Mouse (Mus musculus) cerebellum, adult 9-10 months (tissue): ENCODE measurements around the gene 1190002N15Rik.
A peak's percentile ranks its signal among the peaks of the same experiment; 100 is the strongest.

Experiments
- DNase-seq: peaks from one replicate; pipeline ENCODE4 v3.0.0; 2022

The 1190002N15Rik gene

DNA sequence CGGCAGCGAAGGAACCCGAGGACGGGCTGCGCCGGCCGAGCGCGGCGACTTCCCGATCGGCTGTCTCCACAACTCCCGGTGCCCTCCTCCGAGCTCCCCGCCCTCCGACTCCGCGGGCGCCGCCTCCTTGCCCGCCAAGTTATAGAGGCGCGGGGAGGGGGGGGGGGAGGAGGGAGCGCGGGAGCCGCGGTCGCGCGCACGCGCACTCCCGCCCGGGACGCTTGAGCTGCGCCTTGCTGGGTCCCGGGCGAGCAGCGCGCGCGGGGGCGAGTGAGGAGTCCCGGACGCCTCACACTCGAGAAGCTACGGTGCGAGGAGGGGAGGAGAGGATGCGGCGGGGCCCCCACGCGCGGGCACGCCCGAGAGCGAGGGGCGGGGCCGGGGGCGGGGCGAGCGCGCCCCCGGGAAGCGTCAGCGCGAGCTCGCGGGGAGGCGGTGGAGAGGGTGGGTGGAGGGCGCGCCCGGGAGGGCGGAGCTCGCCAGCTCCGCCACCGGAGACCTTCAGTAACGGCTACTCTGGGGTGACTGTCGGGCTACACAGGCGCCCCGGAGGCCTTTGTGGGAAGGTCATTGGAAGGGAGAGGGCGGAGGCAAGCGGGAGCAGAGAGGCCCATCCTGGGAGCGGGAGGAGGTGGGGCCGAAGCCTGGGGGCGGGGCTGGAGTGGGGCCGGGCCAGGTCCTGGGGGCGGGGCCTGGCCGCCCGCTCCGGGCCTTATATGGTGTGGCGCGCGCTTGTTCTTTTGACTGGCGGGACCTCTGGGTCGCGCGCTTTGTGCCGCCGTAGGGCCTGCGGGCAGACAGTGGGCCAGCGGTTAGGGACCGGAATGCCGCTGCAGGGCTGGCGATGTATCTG lies at the start of gene 1190002N15Rik:
Gene 1190002N15Rik, minus strand, starts transcription at position 112 of the 853 bp plus-strand sequence.
- DNase-seq: peak; percentile 95

GRCm38 (mm10) chr9:94582309-94582708 lies 44.4 kb upstream of the 1190002N15Rik start:
- DNase-seq: peak; percentile 96

GRCm38 (mm10) chr9:94581661-94582060 lies 43.8 kb upstream of the 1190002N15Rik start:
- peak; percentile 57 for DNase-seq

- no peak for DNase-seq
Measured at GRCm38 (mm10) chr9:94580071-94580737, 42.3 kb upstream of the 1190002N15Rik start.

DNA sequence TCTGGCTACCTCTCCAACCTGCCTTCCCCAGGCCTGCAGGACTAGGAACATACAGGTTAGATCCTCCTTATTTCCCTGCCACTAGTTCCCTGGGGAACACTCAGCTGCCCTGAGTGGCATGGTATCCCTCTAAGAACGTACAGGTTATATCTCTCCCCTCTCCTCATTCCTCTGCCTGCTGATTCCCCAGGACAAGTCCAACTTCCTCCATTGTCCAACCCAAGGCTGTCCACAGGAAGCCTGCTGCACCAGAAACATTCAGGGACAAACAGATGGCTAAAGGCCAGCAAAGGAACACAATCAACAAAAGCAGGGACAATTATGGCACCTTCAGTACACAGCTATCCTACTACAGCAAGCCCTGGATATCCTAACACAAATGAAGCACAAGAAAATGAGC lies 33.9 kb upstream of the 1190002N15Rik start:
- DNase-seq: no peak

GRCm38 (mm10) chr9:94568386-94568785 lies 30.5 kb upstream of the 1190002N15Rik start:
- DNase-seq: no peak

- no peak for DNase-seq
Measured at GRCm38 (mm10) chr9:94567722-94568314, 29.9 kb upstream of the 1190002N15Rik start.

- DNase-seq: no peak
Measured at GRCm38 (mm10) chr9:94556776-94557514, 19.1 kb upstream of the 1190002N15Rik start.

GRCm38 (mm10) chr9:94556249-94556648 lies 18.4 kb upstream of the 1190002N15Rik start:
- DNase-seq: no peak

DNA sequence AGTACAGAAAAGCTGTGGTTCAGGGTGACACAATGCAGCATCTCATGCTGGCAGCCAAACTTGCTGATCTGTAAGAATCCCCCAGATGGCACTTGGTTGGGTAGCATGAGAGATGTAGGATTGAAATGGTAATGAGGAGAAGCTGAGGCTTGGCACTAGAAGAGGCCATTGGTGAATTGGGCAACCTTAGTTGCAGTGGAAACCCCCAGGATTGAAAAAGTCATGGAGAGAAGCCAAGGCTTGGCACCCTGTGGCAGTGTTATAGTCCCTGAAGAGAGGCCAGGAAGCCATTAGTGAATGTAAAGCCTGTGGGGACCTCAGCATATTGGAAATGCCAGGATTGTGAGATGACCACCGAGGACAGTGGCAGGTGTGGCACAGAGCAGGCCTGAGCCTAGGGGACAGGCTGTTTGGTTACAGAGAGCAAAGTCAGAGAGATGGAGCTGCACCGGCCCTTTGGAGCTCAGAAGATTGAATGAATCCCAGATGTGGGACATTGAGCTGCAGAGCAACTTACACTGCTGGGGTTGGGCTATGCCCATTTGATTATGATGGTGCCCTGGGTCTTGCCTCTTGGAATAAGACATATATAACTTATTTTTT lies 12.7 kb upstream of the 1190002N15Rik start:
- no peak for DNase-seq

DNA sequence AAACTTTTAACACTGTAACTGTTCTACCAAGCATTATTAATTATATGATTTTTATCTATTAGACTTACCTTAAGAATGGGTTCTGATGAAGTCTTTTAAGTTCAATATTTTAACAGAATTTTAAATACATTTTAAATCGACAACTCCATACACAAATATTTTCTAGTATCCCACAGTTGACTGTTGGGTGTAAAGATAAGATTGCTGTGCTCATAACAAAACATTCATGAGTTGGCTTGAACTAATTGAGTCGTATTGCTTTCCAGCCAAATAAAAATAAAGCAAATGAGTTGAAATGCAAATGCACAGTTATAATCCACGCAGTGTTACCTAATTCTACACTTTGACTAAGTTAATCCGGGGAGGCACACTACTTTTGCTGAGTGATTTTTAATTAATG lies 6.0 kb upstream of the 1190002N15Rik start:
- DNase-seq: no peak

- peak; percentile 45 for DNase-seq
Measured at GRCm38 (mm10) chr9:94540343-94541095, 2.6 kb upstream of the 1190002N15Rik start.

GRCm38 (mm10) chr9:94539346-94539865 lies 1.5 kb upstream of the 1190002N15Rik start:
- peak; percentile 53 for DNase-seq

DNA sequence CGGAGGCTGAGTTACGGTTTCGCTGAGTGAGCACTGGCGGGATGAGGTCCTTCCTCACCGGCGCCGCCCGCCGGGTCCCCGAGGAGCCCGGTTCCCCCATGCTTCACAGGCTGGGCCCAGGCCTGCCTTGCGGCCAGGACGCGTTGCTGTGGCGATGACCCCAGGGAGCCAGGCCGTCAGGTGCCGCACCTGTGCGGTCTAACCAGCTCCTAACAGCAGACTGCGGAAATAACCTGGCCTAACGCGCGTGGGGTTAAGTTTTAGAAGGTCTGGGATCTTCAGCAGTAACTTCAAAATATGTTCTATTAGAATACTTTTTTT lies 902 bp upstream of the 1190002N15Rik start:
- no peak for DNase-seq

GRCm38 (mm10) chr9:94537051-94537917 lies 597 bp downstream of the 1190002N15Rik start:
- peak; percentile 78 for DNase-seq

DNA sequence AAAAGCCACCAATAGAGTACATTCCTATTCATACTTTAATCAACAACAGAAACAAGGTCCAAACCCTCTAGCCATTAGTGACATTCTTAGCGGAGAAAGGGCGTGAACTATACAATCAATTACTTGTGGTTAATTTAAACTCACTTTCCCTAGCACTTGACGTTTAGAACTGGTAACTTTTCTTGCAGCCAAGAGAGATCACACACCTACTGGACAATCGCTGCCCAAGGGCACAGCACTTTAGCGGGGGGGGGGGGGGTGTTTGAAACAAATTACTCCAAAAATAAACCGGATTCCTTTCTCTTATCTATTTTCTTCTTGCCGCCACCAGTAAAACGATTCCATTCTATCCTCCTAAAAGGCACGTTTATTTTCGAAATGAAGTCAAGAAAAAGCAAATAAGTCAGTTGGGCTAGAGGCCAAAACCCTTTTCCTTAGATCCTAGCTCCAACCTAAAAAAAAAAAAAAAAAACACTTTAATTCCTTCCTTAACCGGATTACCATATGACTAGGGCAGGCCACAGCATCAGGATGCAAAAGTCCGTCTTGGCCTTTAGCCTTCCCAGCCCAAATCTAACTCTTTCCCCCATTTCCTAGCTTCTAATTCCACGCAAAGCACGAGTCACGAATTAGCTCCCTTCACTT lies 1.5 kb downstream of the 1190002N15Rik start:
- DNase-seq: peak; percentile 59

DNA sequence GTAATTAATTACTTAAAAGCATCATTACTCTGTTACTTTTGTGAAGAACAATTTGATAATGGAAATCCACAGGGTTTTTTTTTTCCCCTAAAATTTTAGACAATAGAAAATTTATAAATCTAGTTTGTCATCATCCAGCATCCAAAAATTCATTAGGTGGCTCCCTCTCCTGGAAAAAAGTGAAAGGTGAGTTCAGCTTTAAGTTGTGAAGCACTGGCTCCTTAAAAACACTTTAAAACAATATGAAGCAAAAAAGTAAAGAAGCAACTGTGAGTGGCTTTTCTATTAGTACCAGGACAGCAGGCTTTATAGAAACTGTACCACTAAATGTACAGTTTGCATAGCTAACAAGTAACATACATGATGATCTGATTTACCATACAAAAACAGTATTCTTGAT lies 3.1 kb downstream of the 1190002N15Rik start:
- peak; percentile 77 for DNase-seq

GRCm38 (mm10) chr9:94534226-94534625 lies 3.7 kb downstream of the 1190002N15Rik start:
- peak; percentile 52 for DNase-seq

DNA sequence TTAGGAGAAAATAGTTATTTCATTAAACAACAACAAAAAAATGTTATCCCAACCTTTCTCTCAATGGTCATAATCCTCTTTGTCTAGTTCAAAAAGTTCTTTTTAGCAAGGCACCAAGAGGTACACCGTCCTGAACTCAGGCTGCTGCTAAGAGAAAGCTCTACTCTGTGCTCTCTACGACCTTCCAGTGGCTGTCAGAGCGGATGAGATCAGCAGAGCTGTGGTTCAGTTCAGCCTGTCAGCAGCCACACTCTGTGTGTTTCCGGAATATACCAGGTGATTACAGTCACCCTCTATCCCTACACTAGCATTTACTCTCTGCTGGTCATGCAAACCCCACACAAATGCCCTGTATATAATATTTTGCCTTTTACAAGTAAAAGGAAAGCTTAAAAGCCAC lies 4.2 kb downstream of the 1190002N15Rik start:
- DNase-seq: peak; percentile 69

DNA sequence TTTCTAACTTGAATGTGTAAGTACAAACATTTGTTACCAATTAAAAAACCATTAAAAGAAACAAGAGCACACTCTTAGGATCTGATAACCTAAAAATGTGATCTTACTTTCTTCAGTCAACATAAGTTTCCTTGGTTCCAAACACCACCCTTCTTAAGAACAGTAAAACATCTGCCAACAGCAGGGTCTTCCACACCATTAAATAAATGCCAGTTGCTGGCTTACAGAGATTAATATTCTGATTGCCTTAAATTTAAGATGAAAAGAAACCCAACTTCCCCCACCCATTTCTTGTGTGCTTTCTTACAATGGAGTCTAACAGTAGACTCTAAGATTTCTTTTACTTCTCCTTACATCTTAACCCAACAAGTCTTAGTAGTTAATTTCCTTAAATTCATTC lies 7.9 kb downstream of the 1190002N15Rik start:
- peak; percentile 27 for DNase-seq
